Mouse (Mus musculus) kidney, adult 9 months (tissue): ENCODE results near the gene Olfr410.

Experiments used
- DNase-seq: peaks from one replicate; pipeline ENCODE4 v3.0.0; 2022

Gene Olfr410

DNA sequence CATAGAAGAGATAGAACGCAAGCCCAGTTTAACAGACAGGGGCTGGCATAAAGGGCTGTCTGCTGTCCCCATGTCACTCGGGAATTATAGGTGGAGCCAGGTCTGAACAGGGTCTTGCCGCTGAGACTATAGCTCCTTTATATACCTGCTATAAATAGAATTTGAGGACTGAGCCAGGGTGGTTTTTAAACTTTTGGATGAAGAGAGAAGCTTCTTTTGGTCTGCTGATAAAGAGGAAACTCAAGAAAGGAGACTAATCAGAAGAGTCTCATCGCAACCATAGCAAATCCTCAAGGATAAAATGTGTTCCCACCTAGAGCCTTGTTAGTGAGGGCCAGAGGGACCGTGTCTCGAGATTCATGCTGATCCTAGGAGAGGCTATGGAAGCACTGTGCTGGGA lies at the start of gene Olfr410:
Gene Olfr410, minus strand, starts transcription at position 101 of the 400 bp plus-strand sequence.
- DNase-seq, result no peak

GRCm38 (mm10) chr11:74387203-74387602 lies 49.4 kb upstream of the Olfr410 start:
- no peak for DNase-seq

DNA sequence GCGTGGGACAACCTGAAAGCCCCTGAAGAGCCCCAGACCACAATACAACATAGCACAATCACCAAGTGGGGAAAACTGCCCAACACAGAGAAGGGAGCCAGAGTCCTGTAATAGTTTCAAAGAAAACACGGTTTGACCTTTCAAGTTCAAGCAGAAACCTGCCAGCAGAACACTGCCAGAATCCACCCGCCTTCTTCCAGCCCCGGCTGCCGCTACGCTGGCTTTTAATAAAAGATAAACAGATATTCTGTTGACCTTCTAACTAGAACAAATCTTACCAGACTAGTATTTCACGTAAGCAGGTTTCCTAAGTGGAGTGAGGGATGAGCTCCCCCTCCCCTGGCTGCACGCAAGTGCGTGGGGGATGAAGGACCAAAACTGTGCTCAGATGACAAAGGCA lies 47.8 kb upstream of the Olfr410 start:
- DNase-seq, result peak; percentile 42

DNA sequence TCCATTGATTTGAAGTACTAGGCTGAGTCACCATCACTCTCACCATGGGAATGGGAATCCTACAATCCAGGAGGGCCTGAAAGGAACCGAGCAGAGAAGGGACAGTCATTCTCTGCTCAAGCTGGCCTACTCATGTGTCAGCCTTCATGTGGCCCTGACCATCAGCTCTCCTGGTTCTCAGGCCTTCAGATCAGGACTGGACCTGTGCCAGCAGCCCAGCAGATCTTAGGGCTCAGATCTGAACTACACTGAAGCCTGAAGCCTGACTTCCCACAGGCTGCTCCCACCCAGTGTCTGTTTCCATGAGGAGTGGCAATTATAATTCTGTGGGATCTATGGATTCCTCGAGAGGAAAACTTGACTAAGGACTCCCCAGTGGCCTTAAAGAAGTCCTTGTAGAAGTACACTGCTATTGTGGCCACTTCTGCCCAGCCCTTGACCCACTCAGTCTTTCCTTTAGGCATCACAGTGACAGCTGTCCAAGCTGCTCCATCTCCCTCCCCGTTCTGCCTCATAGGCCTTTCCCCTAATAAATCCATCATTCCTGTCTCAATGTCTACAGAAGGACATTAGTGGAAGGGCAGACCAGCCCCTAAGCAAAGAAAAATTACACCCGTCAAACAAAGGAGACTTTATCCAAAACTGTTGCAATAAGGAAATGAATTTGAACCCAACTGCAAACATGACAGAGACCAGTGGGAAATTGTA lies 41.5 kb upstream of the Olfr410 start:
- DNase-seq, result no peak

DNA sequence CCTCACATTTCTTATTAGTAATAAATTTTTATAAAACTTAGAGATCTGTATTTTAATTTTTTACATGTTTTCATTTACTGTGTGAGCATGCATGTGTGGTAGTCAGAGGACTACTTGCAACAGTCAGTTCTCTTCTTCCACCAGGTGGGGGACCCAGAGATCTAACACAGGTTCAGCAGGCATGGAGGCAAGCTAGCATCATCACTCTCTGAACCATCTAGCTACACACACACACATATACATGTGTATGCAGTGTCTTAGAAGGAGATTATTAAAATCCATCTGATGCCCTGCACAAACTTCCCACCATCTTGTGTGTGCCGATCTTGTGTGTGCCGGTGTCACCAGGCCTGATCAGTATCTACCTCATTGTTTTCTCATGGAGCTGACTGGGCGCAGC lies 39.0 kb upstream of the Olfr410 start:
- DNase-seq, result peak; percentile 48

GRCm38 (mm10) chr11:74371393-74372100 lies 33.7 kb upstream of the Olfr410 start:
- peak; percentile 71 for DNase-seq

GRCm38 (mm10) chr11:74361769-74362168 lies 23.9 kb upstream of the Olfr410 start, which contains the start of gene Olfr412:
TSS of gene Olfr412 (plus strand) at chr11:74362069.
- no peak for DNase-seq

DNA sequence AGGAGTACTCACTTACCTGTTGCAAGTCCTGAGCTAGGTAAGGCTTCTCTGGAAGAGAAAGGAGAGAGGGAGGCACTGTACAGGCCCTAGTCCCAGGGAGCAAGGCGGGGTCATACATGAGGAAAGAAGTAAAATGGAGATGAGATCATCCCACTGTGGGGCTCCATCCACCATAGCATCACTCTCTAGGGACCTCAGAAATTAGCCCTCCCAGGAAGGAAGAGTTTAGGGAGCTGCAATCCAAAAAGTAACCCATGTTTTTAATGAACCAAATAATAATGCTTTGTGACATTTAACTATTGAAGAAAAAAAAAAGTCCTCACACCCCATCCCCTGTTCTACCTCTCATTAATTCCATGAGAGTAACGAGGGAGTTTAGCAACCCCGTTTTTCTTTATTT lies 14.7 kb upstream of the Olfr410 start, which contains the start of gene Olfr411:
Gene Olfr411, minus strand, starts transcription at position 101 of the 400 bp plus-strand sequence.
- DNase-seq, result no peak

DNA sequence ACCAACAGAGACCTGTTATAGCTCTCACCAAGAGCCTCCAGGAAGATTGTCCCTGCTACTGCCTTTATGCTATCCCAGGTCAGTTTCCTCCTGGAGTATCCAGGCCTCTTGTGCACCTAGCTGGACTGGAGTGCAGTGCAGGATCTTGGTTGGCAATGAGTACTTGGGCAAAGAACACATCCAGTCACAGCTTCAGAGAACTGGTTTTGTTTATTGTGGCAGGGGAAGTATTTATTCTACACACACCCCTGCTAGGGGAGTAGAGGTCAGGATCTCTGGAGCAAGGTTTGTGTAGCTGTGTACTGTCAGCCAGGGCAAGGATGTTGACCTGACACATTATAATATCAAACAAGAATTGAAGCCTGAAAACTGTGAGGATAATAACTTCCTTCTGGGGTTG lies 9.1 kb downstream of the Olfr410 start:
- no peak for DNase-seq

GRCm38 (mm10) chr11:74326044-74326443 lies 11.8 kb downstream of the Olfr410 start:
- no peak for DNase-seq

DNA sequence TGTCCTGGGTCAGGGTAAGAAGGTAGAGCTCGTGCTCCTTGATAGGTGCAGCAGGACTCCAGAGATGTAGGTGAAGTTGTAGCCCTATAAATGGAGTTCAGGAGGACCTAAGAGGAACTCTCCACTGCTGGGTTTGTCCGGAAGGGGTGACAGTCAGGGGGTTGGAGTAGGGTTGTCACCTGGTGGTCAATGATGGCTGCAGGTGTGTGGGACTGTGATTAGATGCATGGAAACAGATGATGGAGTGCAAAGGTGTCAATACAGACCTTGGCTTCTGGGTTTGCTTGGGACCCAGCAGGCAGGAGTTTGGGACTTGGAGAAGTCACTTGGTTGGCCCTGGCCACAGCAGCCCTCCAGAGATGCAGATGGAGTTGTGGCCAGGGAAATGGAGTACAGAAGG lies 50.6 kb downstream of the Olfr410 start:
- no peak for DNase-seq

GRCm38 (mm10) chr11:74283436-74283835 lies 54.4 kb downstream of the Olfr410 start, which contains the start of gene Olfr59:
TSS of gene Olfr59 (plus strand) at chr11:74283736.
- no peak for DNase-seq
